Mouse (Mus musculus) testis, postnatal 14 days (tissue): ENCODE data around the gene Asb15.

Experiments
- DNase-seq: peaks from one replicate; pipeline ENCODE4 v3.0.0; 2021; ENCODE audit warnings: low spot score

The Asb15 gene

GRCm38 (mm10) chr6:24568963-24569362 is 41.0 kb downstream of the Asb15 start:
- no peak for DNase-seq

DNA sequence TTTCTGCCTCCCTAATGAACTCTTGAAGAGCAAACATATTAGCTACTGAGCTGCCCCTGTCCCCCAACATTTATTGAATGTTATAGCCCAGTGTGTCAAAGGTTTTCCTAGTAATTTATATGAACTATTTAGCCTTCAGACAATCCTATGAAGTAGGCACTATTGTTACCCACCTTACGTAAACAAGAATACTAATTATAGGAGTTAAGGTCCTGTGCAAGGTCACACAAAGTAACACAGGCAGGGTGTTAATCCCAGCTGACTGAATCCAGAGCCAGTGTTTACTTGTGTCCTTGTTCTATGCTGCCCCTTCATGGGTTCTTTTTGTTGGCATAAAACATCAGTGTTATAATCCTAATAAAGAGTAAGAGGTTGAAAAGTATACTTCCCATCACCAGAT is 41.8 kb downstream of the Asb15 start:
- DNase-seq = no peak

- no peak for DNase-seq
Observed at GRCm38 (mm10) chr6:24570278-24570677, 42.3 kb downstream of the Asb15 start.

- DNase-seq = no peak
Observed at GRCm38 (mm10) chr6:24571126-24571525, 43.2 kb downstream of the Asb15 start.

DNA sequence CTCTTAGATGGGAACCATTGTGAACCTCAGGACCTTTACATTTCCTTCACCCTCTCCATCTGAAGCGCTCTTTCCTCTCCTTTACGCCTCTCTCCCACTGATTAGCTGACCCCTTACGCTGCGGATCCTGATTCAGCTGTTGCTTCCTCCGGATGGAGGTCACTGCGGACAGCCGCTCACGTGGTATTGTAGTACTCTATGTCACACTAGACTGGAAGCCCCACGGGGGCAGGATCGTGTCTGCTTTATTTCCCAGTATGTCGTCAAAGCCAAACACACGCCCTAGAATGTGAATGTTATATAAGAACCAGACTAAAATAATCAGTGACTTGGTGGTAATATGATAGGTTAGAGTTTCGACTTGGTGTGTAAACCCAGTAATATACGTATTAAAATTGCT is 44.5 kb downstream of the Asb15 start:
- no peak for DNase-seq

GRCm38 (mm10) chr6:24573319-24573718 is 45.4 kb downstream of the Asb15 start:
- no peak for DNase-seq

DNA sequence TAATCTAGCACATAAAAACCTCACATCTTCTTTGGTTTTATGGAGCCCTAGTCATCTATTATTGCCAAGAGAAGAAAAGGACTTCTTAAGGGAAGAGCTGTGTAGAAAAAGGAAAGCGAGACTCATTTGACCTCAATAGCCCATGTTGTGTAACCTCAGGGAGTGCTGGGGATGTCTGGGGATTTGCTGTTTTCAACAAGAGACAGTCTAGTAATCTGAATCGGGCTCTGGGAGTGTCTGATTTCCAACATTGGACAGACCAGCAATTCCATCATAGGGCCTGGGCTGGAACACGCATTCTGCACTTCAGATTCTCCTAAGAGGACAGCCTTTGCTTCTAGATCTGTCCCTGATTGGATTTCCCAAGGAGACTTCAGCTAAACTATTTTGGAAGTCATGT is 55.5 kb downstream of the Asb15 start:
- no peak for DNase-seq

DNA sequence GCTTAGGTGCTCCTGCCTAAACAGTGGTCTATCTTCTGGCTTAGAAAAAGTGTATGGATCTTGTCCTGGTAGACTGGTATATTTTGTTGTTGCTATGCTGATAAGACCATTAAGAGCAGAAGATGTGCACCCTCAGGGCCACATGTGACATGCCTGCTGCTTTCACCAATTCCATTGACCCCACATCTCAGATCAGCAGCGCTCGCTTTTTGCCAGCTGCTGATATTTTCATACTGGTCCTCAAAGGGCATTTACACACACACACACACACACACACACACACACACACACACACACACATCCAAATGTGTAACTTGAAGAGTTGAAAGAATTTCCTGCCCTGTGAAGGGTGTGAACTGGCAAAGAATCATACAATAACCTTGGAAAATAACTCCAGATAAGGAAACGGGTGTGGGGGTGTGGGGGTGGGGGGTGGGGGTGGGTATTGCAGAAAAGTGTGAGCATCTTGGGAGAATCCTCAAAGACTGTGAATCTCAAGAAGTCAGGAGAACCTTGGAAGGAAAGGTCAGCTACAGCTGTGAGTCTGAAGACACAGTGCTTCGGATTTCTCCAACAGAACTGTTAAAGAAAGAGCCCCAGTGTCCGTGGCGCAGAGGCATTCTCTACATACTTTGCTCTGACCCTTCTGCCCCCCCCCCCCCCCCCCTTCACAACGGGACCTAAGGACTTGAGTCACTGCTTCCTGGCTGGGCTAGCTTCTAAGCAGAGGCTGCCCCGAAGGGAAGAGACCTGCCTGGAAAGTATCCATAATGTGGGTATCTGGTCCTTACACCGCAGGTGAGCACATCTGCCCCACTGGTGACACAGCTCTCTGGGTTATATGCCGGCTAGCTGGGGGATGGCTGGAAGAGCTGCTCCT is 57.7 kb downstream of the Asb15 start:
- no peak for DNase-seq

- DNase-seq = peak; percentile 42
Observed at GRCm38 (mm10) chr6:24586885-24587284, 58.9 kb downstream of the Asb15 start.

DNA sequence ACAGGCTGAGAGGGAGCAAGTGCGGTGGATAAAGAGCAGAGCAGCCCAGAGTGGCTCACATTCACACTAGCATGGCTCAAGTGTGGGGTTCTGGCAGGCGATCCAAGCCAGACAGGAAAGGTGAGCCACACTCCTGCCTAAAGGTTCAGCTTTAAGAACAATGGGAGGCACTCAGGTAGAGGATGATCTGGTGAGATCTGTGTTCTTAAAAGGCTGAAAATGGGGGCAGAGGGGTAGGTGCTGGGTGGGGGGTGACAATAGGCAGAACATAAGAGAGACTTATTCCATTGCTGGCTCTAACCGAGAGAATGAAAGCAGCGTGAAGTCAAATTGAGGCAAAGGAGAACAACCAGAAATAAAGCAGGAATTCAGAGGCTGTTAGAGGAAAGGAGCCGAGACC is 62.3 kb downstream of the Asb15 start:
- no peak for DNase-seq

DNA sequence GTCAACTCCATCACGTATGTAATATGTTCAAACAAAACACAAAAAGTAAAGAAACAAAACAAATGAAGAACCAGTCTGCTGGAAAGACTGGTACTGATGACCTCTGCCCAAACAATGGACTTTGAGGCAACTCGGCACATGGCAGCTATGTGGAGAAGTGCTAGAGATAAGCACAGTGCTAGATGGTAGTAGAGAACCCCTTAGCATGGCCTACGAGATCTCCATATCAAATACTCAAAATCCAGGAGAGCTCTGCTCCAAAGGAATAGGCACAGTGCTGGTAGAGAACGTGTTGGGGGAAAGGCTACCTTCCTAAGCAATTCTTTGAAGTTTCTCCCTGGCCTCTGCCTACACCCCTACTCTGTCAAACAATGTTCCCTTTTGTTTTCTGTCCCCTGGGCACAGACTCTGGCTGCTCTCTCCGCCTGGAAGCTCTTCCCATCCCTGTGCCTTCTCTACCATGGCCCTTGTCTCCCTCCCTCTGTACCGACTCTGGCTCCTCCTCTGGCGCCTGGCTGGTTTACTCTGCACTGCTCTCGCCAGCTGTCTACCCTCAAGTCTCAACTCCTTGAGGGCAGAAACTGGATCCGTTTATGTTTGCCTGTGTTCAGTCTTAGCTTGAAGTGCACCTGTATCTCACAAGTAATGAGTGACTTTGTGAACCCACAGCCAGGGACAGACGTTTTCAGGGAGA is 63.7 kb downstream of the Asb15 start:
- no peak for DNase-seq

DNA sequence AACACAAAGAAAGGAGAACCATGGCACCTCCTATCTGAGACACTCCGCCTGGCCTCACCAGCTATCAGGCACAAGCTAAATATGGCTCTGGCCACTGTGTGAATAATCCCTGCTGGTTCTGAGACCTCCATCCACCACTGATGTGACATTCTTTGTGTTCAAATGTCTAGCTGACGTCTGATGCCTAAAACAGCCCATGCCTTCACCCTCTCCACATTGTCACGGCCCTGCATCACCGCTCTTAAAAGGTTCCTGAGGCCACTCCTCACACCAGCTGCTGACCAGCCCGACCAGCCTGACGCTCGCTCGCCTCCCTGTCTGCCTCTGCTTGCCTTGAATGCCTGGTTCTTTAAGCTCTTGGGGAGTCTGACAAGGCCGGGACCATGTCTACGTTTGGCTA is 69.6 kb downstream of the Asb15 start, which contains the start of gene Lmod2:
Gene Lmod2, plus strand, starts transcription at position 263 of the 400 bp plus-strand sequence.
- DNase-seq = no peak

- DNase-seq = no peak
Observed at GRCm38 (mm10) chr6:24599179-24599578, 71.2 kb downstream of the Asb15 start.

DNA sequence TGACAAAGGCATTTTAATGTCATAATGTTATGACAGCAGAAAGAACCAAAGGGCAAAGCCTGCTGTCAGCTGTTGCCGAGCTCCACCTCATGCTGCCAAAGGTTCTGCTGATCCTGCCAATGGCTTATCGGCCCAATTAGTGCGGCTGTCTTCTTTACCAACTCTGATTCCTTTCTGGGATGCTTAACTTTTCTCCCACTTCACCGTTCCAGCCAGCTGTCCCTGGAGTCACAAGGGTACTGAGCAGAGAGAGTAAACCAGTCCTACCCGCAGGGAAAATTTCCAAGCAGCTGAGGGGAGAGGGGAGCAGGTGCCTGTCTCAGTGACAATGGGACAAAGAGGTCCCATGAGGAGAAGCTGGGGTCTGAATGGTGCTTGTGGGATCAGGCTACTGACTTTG is 71.7 kb downstream of the Asb15 start:
- no peak for DNase-seq

GRCm38 (mm10) chr6:24600134-24600533 is 72.2 kb downstream of the Asb15 start:
- no peak for DNase-seq

GRCm38 (mm10) chr6:24600726-24601125 is 72.8 kb downstream of the Asb15 start:
- DNase-seq = no peak

DNA sequence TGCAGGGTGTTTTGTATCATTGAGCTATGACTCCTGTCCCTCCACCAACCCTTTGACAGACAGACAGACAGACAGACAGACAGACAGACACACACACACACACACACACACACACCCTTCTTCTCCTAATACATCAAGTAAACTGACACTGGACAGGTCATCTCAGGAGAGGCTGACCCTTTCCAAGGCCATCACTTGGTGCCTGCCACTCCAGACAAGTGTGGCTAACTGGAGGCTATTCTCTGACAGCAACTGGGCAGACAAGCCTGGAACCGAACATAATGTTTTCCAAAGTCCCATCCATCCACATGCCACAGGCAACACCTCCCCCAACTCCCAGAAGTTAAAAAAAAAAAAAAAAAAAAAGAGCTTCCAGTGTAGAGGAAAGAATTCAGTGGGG is 73.7 kb downstream of the Asb15 start:
- DNase-seq = no peak

- no peak for DNase-seq
Observed at GRCm38 (mm10) chr6:24602351-24602750, 74.4 kb downstream of the Asb15 start.

- no peak for DNase-seq
Observed at GRCm38 (mm10) chr6:24602993-24603392, 75.0 kb downstream of the Asb15 start.

GRCm38 (mm10) chr6:24604289-24604688 is 76.3 kb downstream of the Asb15 start:
- no peak for DNase-seq

GRCm38 (mm10) chr6:24605631-24606030 is 77.7 kb downstream of the Asb15 start:
- no peak for DNase-seq

DNA sequence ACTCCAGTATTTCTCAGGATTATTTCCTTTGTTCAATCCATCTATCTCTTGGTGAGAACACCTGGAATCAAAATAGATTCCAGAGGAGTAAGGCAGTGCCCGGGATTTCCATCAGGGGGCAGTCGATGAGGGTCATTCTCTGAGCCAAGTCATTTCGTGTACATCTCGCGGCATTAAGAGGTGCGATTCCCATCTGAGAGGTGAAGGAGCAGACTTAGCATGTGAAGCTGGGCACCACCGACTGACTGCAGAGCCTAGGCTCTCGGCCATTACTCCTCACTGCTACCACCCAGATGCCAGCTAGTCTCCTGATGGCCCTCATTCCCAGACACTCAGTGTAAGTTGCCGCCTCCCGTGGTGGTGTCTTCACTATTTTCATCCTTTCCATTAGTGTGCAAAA is 78.6 kb downstream of the Asb15 start:
- DNase-seq = no peak

GRCm38 (mm10) chr6:24607531-24607930 is 79.6 kb downstream of the Asb15 start:
- DNase-seq = no peak
